Mouse (Mus musculus): ENCODE data around the gene Tmem150b.

The Tmem150b gene

DNA sequence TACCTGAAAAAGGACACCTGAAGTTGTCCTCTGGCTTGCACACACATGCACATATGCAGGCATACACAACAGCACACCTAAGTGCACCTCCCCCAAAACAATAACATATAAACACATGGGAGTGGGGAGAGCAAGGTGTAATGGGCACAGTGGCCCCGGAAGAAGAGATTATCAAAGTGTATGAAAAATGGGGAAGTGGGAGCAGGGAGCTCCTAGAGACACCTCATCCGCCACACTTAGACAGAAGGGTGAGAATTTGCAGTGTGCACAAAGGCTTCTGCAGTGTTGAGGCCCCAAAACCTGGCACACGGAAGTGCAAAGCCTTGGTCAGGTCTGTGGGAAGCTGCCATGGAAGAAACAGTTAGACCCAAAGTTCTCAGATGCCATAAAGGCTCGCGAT, 6.0 kb upstream of the Tmem150b start:
- in situ Hi-C loops (cut with MboI, MseI), result no loop called here

- in situ Hi-C loops (cut with MboI, MseI), result no loop called here
Measured at GRCm38 (mm10) chr7:4724359-4724758, 690 bp downstream of the Tmem150b start.

DNA sequence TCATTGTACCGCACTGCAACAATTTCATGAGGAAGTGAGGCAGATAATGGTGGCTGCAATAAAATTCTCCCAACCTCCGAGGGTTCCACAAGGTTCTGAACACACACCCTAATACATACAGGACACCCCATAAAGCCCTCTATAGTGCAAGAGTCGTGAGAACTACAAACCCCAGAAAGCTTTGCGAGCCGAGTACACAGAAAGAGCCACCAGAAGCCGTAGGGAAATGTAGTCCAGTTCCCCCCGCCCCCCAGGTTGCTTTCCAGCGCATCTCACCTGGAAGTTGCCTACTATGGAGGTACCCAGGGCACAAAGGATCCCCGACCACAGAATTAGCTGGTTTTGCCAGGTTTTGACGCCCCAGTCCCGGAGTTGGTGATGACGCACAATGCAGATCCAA, 1.5 kb downstream of the Tmem150b start:
- in situ Hi-C loops (cut with MboI, MseI), result no loop called here

DNA sequence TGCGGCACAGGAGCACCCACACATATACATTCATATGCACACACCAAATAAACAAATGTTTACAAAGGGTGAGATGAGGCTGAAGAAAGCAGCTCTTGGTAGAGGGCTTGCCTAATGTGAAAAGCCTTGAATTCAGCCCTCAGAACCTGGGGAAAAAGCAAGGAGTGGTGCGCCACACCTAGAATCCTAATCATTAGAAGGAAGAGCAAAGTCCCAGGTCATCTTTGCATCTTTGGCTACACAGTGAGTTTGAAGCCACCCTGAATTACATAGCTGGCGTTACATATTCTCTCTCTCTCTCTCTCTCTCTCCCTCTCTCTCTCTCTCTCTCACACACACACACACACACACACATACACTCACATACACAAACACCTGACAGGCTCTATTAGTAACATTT, 5.8 kb downstream of the Tmem150b start:
- in situ Hi-C loops (cut with MboI, MseI), result loop anchor here (10.0 kb wide), 1 partner anchor 616 kb away; no protein-coding TSS in a partner anchor

GRCm38 (mm10) chr7:4716955-4717354, 8.1 kb downstream of the Tmem150b start:
- in situ Hi-C loops (cut with MboI, MseI), result loop anchor here (10.0 kb wide), 1 partner anchor 618 kb away; no protein-coding TSS in a partner anchor

DNA sequence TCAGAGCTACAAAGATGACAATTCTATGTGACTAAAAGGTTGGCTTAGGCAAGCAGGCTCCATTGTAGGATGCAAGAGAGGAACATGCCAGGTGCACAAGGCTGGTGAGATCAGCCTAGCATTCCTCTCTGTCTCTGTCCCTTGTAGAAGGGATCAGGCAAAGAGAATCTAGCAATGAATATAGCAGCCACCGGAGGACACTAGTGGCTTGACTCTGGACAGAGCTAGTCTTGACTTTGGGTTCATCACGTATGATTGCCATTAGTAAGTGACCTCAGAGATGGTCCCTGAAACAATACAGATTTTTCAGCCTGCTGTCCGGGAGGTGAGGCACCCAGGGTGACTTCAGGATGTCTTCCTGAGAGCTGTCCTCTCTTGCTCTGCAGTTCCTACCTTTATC, 12.5 kb downstream of the Tmem150b start:
- in situ Hi-C loops (cut with MboI, MseI), result loop anchor here (10.0 kb wide), 1 partner anchor 622 kb away; no protein-coding TSS in a partner anchor

DNA sequence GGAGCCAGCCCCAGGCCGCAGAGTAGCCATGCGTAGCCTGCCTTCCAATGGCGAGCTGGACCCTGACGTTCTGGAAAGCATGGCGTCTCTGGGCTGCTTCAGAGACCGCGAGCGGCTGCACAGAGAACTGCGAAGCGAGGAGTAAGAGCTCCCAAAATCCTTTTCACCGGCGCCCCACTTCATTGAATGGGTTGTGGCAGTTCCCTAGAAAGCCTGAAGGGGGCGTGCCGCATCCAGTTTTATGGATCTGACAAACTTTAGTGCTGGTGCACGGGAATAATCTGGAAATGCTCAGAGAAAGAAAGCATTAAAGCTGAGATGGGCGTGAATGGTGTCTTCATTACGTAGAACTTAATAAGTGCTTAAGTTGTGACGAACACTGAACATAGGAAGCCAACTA, 20.0 kb downstream of the Tmem150b start:
- in situ Hi-C loops (cut with MboI, MseI), result loop anchor here (10.0 kb wide), 1 partner anchor 230 kb away; no protein-coding TSS in a partner anchor

DNA sequence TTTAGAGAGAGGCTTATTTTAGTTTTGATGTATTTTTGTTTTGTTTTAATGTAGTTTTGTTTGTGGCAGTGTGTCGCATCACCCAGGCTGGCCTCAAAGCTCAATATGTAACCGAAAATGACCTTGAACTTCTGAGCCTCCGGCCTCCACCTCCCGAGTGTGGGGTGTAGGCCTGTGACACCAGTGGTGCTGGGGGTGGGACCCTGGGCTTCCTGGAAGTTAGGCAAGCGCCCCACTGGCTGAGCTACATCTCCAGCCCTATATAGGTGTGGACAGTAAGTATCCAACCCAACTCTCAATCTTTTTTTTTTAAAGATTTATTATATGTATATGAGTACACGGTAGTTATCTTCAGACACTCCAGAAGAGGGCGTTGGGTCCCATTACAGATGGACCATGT, 21.9 kb downstream of the Tmem150b start:
- in situ Hi-C loops (cut with MboI, MseI), result loop anchor here (5.0 to 10.0 kb wide), 2 partner anchors 49 to 232 kb away; partner anchors contain the start of gene Cox6b2

DNA sequence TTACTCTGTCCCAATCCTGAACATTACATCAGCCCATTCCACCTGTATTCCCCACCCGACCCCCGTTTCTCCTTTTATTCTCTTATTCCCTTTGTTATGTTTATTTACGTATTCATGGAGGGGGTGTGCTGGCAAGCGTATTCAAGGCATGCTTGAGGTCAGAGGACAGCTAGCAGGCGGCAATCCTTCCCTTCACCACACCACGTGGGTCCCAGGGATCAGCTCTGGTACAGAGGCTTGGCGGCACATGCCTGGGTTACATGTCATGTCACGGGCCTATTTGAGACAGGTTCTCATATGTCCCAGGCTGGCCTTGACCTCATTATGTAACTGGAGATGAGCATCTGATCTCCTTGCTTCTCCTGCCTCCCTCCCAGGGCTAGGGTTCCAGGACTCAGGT, 22.7 kb downstream of the Tmem150b start:
- in situ Hi-C loops (cut with MboI, MseI), result loop anchor here (5.0 to 10.0 kb wide), 2 partner anchors 50 to 232 kb away; partner anchors contain the start of gene Cox6b2

DNA sequence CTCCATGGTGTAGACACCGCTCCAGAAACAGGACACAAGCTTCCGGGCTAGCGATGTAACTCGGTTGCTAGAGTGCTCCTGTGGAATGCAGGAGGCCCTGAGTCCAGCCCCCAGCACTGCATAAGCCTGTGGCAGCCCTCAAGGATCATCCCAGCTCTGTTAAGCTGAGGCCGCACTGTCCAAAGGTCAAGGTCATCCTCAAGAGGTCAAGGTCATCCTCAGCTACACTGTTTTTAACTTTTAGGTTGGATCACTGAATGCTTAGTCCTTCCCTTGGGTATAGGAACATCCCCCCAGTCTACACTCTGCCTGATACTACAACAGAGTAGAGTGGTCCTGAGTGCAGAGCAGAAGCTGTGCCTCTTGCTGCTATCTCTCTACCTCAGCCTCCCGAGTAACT, 32.0 kb downstream of the Tmem150b start:
- in situ Hi-C loops (cut with MboI, MseI), result no loop called here

- in situ Hi-C loops (cut with MboI, MseI), result no loop called here
Measured at GRCm38 (mm10) chr7:4690951-4691653, 33.9 kb downstream of the Tmem150b start.

GRCm38 (mm10) chr7:4690387-4690786, 34.7 kb downstream of the Tmem150b start, which contains the start of gene Brsk1:
TSS of gene Brsk1 (plus strand) at chr7:4690604.
- in situ Hi-C loops (cut with MboI, MseI), result no loop called here

DNA sequence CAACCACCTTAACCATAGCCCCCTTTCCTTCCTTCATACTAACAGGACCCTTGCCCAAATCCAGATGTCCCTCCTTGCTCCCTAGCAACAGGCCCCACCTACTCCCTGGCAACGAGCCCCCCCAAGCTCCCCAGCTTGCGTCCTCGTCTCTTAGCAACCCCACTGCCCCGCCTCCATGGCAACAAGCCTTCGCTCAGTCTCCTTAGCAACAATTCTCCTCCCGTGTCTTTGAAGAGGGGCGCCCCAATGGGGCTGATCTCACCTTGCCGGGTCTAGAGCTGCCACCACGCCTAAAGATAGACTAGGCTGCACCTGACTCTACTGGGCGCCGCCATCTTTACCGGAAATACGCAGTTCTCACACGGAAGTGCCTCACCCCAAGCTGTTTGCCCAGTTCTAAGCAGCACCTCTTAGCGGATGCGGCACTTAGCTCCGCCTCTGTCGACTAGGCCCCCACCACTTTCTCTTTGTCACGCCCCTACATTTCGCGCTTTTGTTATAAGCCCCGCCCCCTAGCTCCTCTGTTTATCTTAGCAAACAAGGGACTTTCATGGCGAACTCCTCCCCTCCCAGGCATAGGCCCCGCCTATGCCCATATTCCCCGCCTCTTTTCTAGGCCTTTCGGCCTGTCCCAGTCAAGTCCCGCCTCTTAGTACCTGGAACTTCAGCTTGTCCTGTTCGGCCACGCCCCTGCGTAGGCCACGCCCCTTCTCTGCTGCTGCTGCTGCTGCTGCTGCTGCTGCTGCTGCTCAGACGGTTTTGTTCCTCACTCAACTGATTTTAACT, 40.2 kb downstream of the Tmem150b start, which contains the start of gene Hspbp1:
TSS of gene Hspbp1 (minus strand) at position 437 of the 786 bp plus-strand sequence.
- in situ Hi-C loops (cut with MboI, MseI), result loop anchor here (5.0 kb wide), 2 partner anchors 58 to 332 kb away; partner anchors contain the start of gene Gm44973

GRCm38 (mm10) chr7:4684203-4684602, 40.8 kb downstream of the Tmem150b start:
- in situ Hi-C loops (cut with MboI, MseI), result loop anchor here (5.0 kb wide), 2 partner anchors 57 to 333 kb away; partner anchors contain the start of gene Gm44973

- in situ Hi-C loops (cut with MboI, MseI), result loop anchor here (5.0 kb wide), 2 partner anchors 56 to 334 kb away; partner anchors contain the start of gene Gm44973
Measured at GRCm38 (mm10) chr7:4683307-4683706, 41.7 kb downstream of the Tmem150b start.

DNA sequence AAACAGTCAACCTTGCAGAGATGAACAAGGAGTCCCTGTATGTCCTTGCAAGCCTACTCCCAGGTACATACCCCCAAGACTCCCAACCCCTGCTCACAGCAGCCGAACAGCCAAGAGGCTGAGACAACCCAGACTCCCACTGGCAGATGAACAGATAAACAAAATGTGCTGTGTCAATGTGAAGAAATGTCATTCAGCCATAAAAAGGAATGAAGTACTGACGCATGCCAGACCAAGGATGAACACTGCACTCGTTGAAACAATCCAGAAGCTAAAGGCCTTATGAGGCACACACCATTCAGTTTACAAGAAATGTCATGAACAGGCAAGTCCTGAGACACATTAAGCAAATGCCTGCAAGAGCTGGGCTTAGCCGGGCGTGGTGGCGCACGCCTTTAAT, 49.8 kb downstream of the Tmem150b start:
- in situ Hi-C loops (cut with MboI, MseI), result no loop called here

- in situ Hi-C loops (cut with MboI, MseI), result no loop called here
Measured at GRCm38 (mm10) chr7:4674114-4674731, 50.8 kb downstream of the Tmem150b start.

- in situ Hi-C loops (cut with MboI, MseI), result no loop called here
Measured at GRCm38 (mm10) chr7:4671956-4672355, 53.1 kb downstream of the Tmem150b start.

GRCm38 (mm10) chr7:4670655-4671255, 54.3 kb downstream of the Tmem150b start:
- in situ Hi-C loops (cut with MboI, MseI), result no loop called here

GRCm38 (mm10) chr7:4669156-4669555, 55.9 kb downstream of the Tmem150b start:
- in situ Hi-C loops (cut with MboI, MseI), result no loop called here

DNA sequence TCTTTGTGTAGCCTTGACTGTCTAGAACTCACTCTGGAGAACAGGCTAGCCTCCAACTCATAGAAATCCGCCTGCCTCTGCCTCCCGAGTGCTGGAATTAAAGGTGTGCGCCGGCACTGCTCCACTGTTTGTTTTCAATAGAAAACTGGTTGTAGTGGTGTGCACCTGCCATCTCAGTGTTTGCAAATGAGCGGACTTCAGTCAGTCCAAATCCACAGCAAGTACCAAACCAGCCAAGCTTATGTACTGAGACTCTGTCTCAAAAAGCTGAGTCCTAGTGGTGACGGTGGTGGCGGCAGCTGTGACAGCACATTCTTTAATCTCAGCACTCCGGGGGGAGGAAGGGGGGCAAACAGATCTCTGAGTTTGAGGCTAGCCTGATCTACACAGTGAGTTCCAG, 56.5 kb downstream of the Tmem150b start:
- in situ Hi-C loops (cut with MboI, MseI), result no loop called here
